In genomic region chrX:135075903-135076302, GRCm38 (mm10) we compare ENCODE assay signal across 24 mouse cellular contexts.
"Had no signal": no experiment of that assay in that cellular context is flagged by ENCODE, and none has a peak within 500 bp of the region (broad histone marks: within the 10 kb centered on the region; RNA-seq: fewer than 3 reads in every experiment).

No protein-coding gene starts in this region.

- ATAC-seq: hindbrain, embryonic 16.5 days; inflammation-experienced regulatory T-cells, adult 6 months; intestine, embryonic 15.5 days; intestine, postnatal 0 days had no signal

- H3K27me3 ChIP-seq: heart, embryonic 15.5 days; intestine, embryonic 15.5 days; liver, embryonic 13.5 days had no signal

- H3K36me3 ChIP-seq: heart, embryonic 13.5 days; heart, embryonic 15.5 days; hindbrain, embryonic 10.5 days; hindbrain, embryonic 12.5 days; intestine, embryonic 15.5 days; limb, embryonic 12.5 days; liver, embryonic 13.5 days had no signal

- H3K9me3 ChIP-seq: heart, embryonic 13.5 days; heart, embryonic 15.5 days; hindbrain, embryonic 10.5 days; hindbrain, embryonic 12.5 days; intestine, embryonic 15.5 days; limb, embryonic 12.5 days; liver, embryonic 13.5 days had no signal

- H3K4me1 ChIP-seq: heart, embryonic 15.5 days; hindbrain, embryonic 10.5 days; hindbrain, embryonic 12.5 days; intestine, embryonic 15.5 days; limb, embryonic 12.5 days; liver, embryonic 13.5 days had no signal

- H3K4me3 ChIP-seq: heart, adult 2 months; heart, embryonic 13.5 days; heart, embryonic 15.5 days; hindbrain, embryonic 10.5 days; hindbrain, embryonic 12.5 days; intestine, embryonic 15.5 days; limb, embryonic 12.5 days; liver, embryonic 13.5 days had no signal

- DNase-seq: gastrocnemius, postnatal 14 days; gastrocnemius, postnatal 36 days; heart, adult 2 months; heart, postnatal 14 days; heart, postnatal 4 days; kidney, adult 18-20 months; kidney, adult 8-10 months; kidney, postnatal 10 days; kidney, postnatal 36 days; layer of hippocampus, adult 9-11 months; layer of hippocampus, postnatal 36 days; left cerebral cortex, postnatal 4 days; liver; liver, embryonic 13.5 days had no signal

- H3K27ac ChIP-seq: heart, adult 2 months; heart, embryonic 13.5 days; heart, embryonic 15.5 days; hindbrain, embryonic 10.5 days; hindbrain, embryonic 12.5 days; hindbrain, embryonic 14.5 days; intestine, embryonic 15.5 days; limb, embryonic 12.5 days; liver, embryonic 13.5 days had no signal
